Mouse (Mus musculus): ENCODE measurements around the gene Strap. TPM values are rescaled to one million over a fixed set of nuclear protein-coding genes. Genes with fewer than 3 reads are reported as not detected.

Strap gene
- polyA plus RNA-seq, 1 experiment from 2014 or later: 137 TPM

- no peak overlapping the region for H3K4me3 ChIP-seq (replicated peaks)
- no peaks in the 10 kb centered on the region for H3K27me3 ChIP-seq
- no peak overlapping the region for H3K4me2 ChIP-seq (replicated peaks)
- 30% methylated on average over 9 of the region's 9 CpGs for whole genome bisulfite sequencing
- ATAC-seq (ENCODE audit: insufficient number of reproducible peaks, low FRiP score, low TSS enrichment, low read depth): no peak
- H3K4me1 ChIP-seq: peaks cover 3% of the 10 kb centered on the region; the same call in 1 of the 2 replicates
- H3K9me3 ChIP-seq (replicated peaks): no peaks in the 10 kb centered on the region
- no peaks in the 10 kb centered on the region for H3K36me3 ChIP-seq
- H3K27ac ChIP-seq (replicated peaks): no peak overlapping the region
- no peak overlapping the region for H3K9ac ChIP-seq
Measured at GRCm38 (mm10) chr6:137788976-137789590, 54.2 kb downstream of the Strap start.

- Histone ChIP-seq H3K27me3 (no peaks in the 10 kb centered on the region), H3K4me3 (replicated peaks) (no peak overlapping the region), H3K36me3 (no peaks in the 10 kb centered on the region), H3K9me3 (replicated peaks) (no peaks in the 10 kb centered on the region), H3K4me1 (peaks cover 3% of the 10 kb centered on the region; the same call in 1 of the 2 replicates), H3K4me2 (replicated peaks) (no peak overlapping the region), H3K9ac (no peak overlapping the region), H3K27ac (replicated peaks) (no peak overlapping the region)
- WGBS: 62% methylated on average over 2 of the region's 2 CpGs
- ATAC-seq (ENCODE audit: insufficient number of reproducible peaks, low FRiP score, low TSS enrichment, low read depth): no peak
Measured at GRCm38 (mm10) chr6:137789658-137790057, 54.8 kb downstream of the Strap start.

- no peak overlapping the region for H3K4me3 ChIP-seq (replicated peaks)
- peaks cover 10% of the 10 kb centered on the region for H3K36me3 ChIP-seq
- ATAC-seq (ENCODE audit: insufficient number of reproducible peaks, low FRiP score, low TSS enrichment, low read depth): no peak
- H3K4me1 ChIP-seq: no peaks in the 10 kb centered on the region
- no peak overlapping the region for H3K4me2 ChIP-seq (replicated peaks)
- H3K9ac ChIP-seq: no peak overlapping the region
- H3K9me3 ChIP-seq (replicated peaks): peaks cover 7% of the 10 kb centered on the region; the same call in 1 of the 2 replicates
- 50% methylated on average over 2 of the region's 2 CpGs for WGBS
- H3K27me3 ChIP-seq: no peaks in the 10 kb centered on the region
- H3K27ac ChIP-seq (replicated peaks): no peak overlapping the region
Measured at GRCm38 (mm10) chr6:137795494-137795893, 60.6 kb downstream of the Strap start.

DNA sequence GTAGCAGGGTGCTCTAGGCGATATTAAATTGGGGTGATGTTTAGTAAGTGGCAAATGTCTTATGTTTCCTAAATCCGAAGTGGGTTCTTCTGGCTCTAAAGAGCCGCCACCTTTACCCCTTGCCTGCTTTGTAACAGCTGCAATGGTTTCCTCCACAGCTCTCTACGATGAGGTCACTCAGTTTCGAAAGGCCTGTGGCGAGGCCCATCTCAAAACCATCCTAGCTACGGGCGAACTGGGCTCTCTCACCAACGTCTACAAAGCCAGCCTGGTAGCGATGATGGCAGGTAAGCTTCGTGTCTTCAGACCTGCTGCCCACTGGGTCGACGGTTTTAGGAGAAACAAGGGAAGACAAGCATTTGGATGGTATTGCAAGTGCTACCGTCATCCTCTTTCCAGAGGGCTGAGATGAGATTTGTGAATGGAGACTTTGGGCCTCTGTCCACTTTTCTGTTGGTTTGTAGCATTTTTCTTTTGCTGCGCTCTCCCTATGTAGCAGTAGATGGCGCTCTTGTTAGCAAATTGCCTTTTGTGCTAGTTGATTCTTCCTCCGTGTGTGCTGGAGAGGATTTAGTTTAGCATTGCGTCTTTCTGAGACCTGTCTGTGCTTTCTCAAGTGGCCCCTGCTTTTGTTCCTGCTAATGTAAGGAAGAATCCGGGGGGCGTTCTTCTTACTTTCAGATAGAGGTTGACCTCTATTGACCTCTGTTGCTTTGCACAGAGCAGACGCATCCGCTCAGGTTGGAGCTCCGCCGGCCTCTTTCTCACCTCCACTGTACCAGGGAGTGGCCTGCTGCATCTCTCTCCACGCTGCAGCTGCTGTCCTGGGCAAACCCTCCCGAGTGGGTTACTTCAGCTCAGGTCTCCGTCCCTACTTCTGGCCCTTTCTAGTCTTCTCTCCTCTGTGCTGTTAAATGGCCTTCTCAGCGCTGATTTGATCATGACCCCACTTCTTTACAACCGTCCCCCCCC lies 62.0 kb downstream of the Strap start:
- WGBS: 72% methylated on average over 29 of the region's 29 CpGs
- H3K4me3 ChIP-seq (replicated peaks): no peak overlapping the region
- H3K27me3 ChIP-seq: no peaks in the 10 kb centered on the region
- peaks cover 7% of the 10 kb centered on the region; the same call in 1 of the 2 replicates for H3K9me3 ChIP-seq (replicated peaks)
- no peak overlapping the region for H3K27ac ChIP-seq (replicated peaks)
- H3K9ac ChIP-seq: no peak overlapping the region
- no peaks in the 10 kb centered on the region for H3K4me1 ChIP-seq
- H3K36me3 ChIP-seq: peaks cover 10% of the 10 kb centered on the region
- no peak for ATAC-seq (ENCODE audit: insufficient number of reproducible peaks, low FRiP score, low TSS enrichment, low read depth)
- no peak overlapping the region for H3K4me2 ChIP-seq (replicated peaks)

DNA sequence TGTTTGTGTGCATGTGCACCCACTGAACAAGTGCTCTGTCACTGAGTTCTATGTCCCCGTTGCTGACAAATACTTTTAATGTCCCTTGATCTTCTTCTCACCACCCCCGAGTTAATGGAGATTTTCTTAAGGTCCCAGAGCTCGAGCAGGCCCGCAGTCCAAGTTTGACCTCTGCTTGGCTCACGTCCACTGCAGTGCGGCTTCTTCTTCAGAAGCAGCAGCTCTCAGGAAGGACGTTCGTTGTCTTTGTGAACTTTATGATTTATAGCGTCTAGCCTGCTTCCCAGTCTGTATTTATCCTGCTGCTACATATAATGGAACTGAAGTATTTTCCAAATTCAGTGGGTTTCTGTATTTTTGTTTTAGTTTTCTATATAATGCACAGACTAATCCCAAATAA lies 64.4 kb downstream of the Strap start:
- Histone ChIP-seq H3K27ac (replicated peaks) (no peak overlapping the region), H3K4me1 (no peaks in the 10 kb centered on the region), H3K27me3 (no peaks in the 10 kb centered on the region), H3K9me3 (replicated peaks) (peaks cover 7% of the 10 kb centered on the region; the same call in 1 of the 2 replicates), H3K9ac (no peak overlapping the region), H3K4me2 (replicated peaks) (no peak overlapping the region), H3K36me3 (peaks cover 10% of the 10 kb centered on the region), H3K4me3 (replicated peaks) (no peak overlapping the region)
- WGBS: 92% methylated on average over 9 of the region's 9 CpGs
- no peak for ATAC-seq (ENCODE audit: insufficient number of reproducible peaks, low FRiP score, low TSS enrichment, low read depth)

Other genes with a start within 250 kb of the Strap start
- gene Eps8, start 80.2 kb upstream of the Strap start, polyA plus RNA-seq (2015; fragmentation: Nextera tagmentation; extraction: Ambion mirVana): 30.9 and 31.8 TPM in 2 replicates
- gene Dera, start 19.5 kb downstream of the Strap start, polyA plus RNA-seq (2015; fragmentation: Nextera tagmentation; extraction: Ambion mirVana): 44.4 TPM in 2 replicates

Data from embryonic facial prominence, embryonic 15.5 days (tissue).